Mouse (Mus musculus) hindbrain, embryonic 14.5 days (tissue): ENCODE measurements around the gene Mtss1l. TPM values are rescaled to one million over a fixed set of nuclear protein-coding genes. Genes with fewer than 3 reads are reported as not detected.

Source experiments
- ATAC-seq: fragments of 200-750 bp; cut with Nextera tagmentation; 2 replicates; pipeline ENCODE4 v1.8.0; 2017; ENCODE audit warnings: moderate number of reproducible peaks, mild to moderate bottlenecking, moderate TSS enrichment, moderate library complexity; ENCODE audit not compliant: low FRiP score
- DNase-seq: peaks from one replicate; pipeline ENCODE4 v3.0.0-alpha.2; 2015; ENCODE audit warnings: low spot score
- H3K27ac ChIP-seq: fragments of 300-500 bp; sonication (generic); 2 replicates; pipeline ENCODE4 v1.5.1; 2014; ENCODE audit warnings: mild to moderate bottlenecking, moderate library complexity
- H3K27me3 ChIP-seq: fragments of 300-500 bp; sonication (generic); 2 replicates; pipeline ENCODE4 v1.6.1; 2014; ENCODE audit warnings: mild to moderate bottlenecking, low read length, mixed read lengths; ENCODE audit not compliant: control insufficient read depth, insufficient read depth
- H3K36me3 ChIP-seq: fragments of 300-500 bp; sonication (generic); replicated peaks from 2 replicates; pipeline ENCODE4 v1.6.1; 2014; ENCODE audit not compliant: control insufficient read depth, insufficient read depth
- H3K4me1 ChIP-seq: fragments of 300-500 bp; sonication (generic); replicated peaks from 2 replicates; pipeline ENCODE4 v1.6.1; 2014; ENCODE audit warnings: antibody characterized with exemption, low read length, mixed read lengths; ENCODE audit not compliant: control insufficient read depth, insufficient read depth
- H3K4me2 ChIP-seq: fragments of 300-500 bp; sonication (generic); replicated peaks from 2 replicates; pipeline ENCODE4 v1.6.1; 2014; ENCODE audit warnings: mild to moderate bottlenecking, moderate library complexity
- H3K4me3 ChIP-seq: fragments of 300-500 bp; sonication (generic); replicated peaks from 2 replicates; pipeline ENCODE4 v1.5.1; 2014; ENCODE audit warnings: mild to moderate bottlenecking, low read length
- H3K9ac ChIP-seq: fragments of 300-500 bp; sonication (generic); 2 replicates; pipeline ENCODE4 v1.6.1; 2014
- H3K9me3 ChIP-seq: fragments of 300-500 bp; sonication (generic); 2 replicates; pipeline ENCODE4 v1.6.1; 2016; ENCODE audit warnings: low read length; ENCODE audit not compliant: control insufficient read depth
- WGBS: fragments of 180-500 bp; shearing (Covaris S2); extraction: QIAGEN DNeasy Blood & Tissue Kit; methylation state at CpG from one replicate; pipeline ENCODE4 v1.1.7; 2014; 5-methylcytosine and 5-hydroxymethylcytosine counted together
- polyA plus RNA-seq: library from polyadenylated mRNA; unstranded; fragments of >200 nt; fragmentation: Nextera tagmentation; extraction: Ambion mirVana; gene quantifications from 2 replicates; pipeline ENCODE4 v1.2.1, GENCODE M21; 2014

Mtss1l gene
- polyA plus RNA-seq, 1 experiment from 2014 or later: 32.9 TPM

- WGBS: 63% methylated on average over 5 of the region's 5 CpGs
- no peak overlapping the region for H3K4me3 ChIP-seq
- no peak overlapping the region for H3K4me2 ChIP-seq
- no peaks in the 10 kb centered on the region for H3K36me3 ChIP-seq
- no peaks in the 10 kb centered on the region for H3K27me3 ChIP-seq
- no peak overlapping the region for H3K9ac ChIP-seq
- no peaks in the 10 kb centered on the region for H3K9me3 ChIP-seq
- H3K4me1 ChIP-seq: no peaks in the 10 kb centered on the region
- H3K27ac ChIP-seq: peak overlapping the region; percentile 10; the same call in 1 of the 2 replicates
- DNase-seq (no peak), ATAC-seq (no peak)
These were observed 39.9 kb downstream of the Mtss1l start for GRCm38 (mm10) chr8:110761185-110761584.

GRCm38 (mm10) chr8:110761988-110762387 lies 40.7 kb downstream of the Mtss1l start:
- Histone ChIP-seq H3K9me3 (no peaks in the 10 kb centered on the region), H3K4me3 (no peak overlapping the region), H3K27ac (no peak overlapping the region), H3K27me3 (no peaks in the 10 kb centered on the region), H3K4me2 (no peak overlapping the region), H3K36me3 (no peaks in the 10 kb centered on the region), H3K4me1 (no peaks in the 10 kb centered on the region), H3K9ac (no peak overlapping the region)
- DNase-seq (no peak), ATAC-seq (no peak)
- 65% methylated on average over 6 of the region's 6 CpGs for WGBS

- H3K4me2 ChIP-seq: no peak overlapping the region
- DNase-seq: no peak
- no peaks in the 10 kb centered on the region for H3K36me3 ChIP-seq
- H3K27ac ChIP-seq: no peak overlapping the region
- no peaks in the 10 kb centered on the region for H3K27me3 ChIP-seq
- ATAC-seq: no peak
- H3K4me3 ChIP-seq: no peak overlapping the region
- H3K9me3 ChIP-seq: no peaks in the 10 kb centered on the region
- H3K4me1 ChIP-seq: no peaks in the 10 kb centered on the region
- H3K9ac ChIP-seq: no peak overlapping the region
- 40% methylated on average over 3 of the region's 3 CpGs for WGBS
These were observed 43.4 kb downstream of the Mtss1l start for GRCm38 (mm10) chr8:110764671-110765070.

GRCm38 (mm10) chr8:110767261-110767660 lies 46.0 kb downstream of the Mtss1l start:
- Histone ChIP-seq H3K4me3 (no peak overlapping the region), H3K4me2 (no peak overlapping the region), H3K36me3 (no peaks in the 10 kb centered on the region), H3K9me3 (no peaks in the 10 kb centered on the region), H3K9ac (no peak overlapping the region), H3K27me3 (no peaks in the 10 kb centered on the region), H3K4me1 (no peaks in the 10 kb centered on the region), H3K27ac (no peak overlapping the region)
- 89% methylated on average over 6 of the region's 6 CpGs for WGBS
- ATAC-seq: no peak
- no peak for DNase-seq

GRCm38 (mm10) chr8:110772452-110772851 lies 51.2 kb downstream of the Mtss1l start:
- Histone ChIP-seq H3K36me3 (no peaks in the 10 kb centered on the region), H3K4me2 (no peak overlapping the region), H3K4me3 (no peak overlapping the region), H3K27ac (no peak overlapping the region), H3K4me1 (no peaks in the 10 kb centered on the region), H3K27me3 (no peaks in the 10 kb centered on the region), H3K9me3 (no peaks in the 10 kb centered on the region), H3K9ac (no peak overlapping the region)
- ATAC-seq (no peak), DNase-seq (no peak)
- WGBS: 77% methylated on average over 7 of the region's 7 CpGs

GRCm38 (mm10) chr8:110774047-110774446 lies 52.8 kb downstream of the Mtss1l start:
- Histone ChIP-seq H3K9me3 (no peaks in the 10 kb centered on the region), H3K36me3 (no peaks in the 10 kb centered on the region), H3K4me1 (no peaks in the 10 kb centered on the region), H3K27me3 (no peaks in the 10 kb centered on the region), H3K4me3 (no peak overlapping the region), H3K27ac (no peak overlapping the region), H3K4me2 (no peak overlapping the region), H3K9ac (no peak overlapping the region)
- ATAC-seq: no peak
- no peak for DNase-seq
- 81% methylated on average over 3 of the region's 3 CpGs for WGBS

- no peak for DNase-seq
- H3K36me3 ChIP-seq: no peaks in the 10 kb centered on the region
These were observed 53.4 kb downstream of the Mtss1l start for GRCm38 (mm10) chr8:110774725-110775124.

GRCm38 (mm10) chr8:110775316-110775715 lies 54.0 kb downstream of the Mtss1l start:
- WGBS: 80% methylated on average over 8 of the region's 8 CpGs
- no peak overlapping the region for H3K4me2 ChIP-seq
- DNase-seq (no peak), ATAC-seq (no peak)
- no peak overlapping the region for H3K27ac ChIP-seq
- no peaks in the 10 kb centered on the region for H3K36me3 ChIP-seq
- no peaks in the 10 kb centered on the region for H3K4me1 ChIP-seq
- no peaks in the 10 kb centered on the region for H3K9me3 ChIP-seq
- no peaks in the 10 kb centered on the region for H3K27me3 ChIP-seq
- H3K9ac ChIP-seq: no peak overlapping the region
- H3K4me3 ChIP-seq: no peak overlapping the region

More at GRCm38 (mm10) chr8:110774725-110775124, 53.4 kb downstream of the Mtss1l start:
- H3K4me1 ChIP-seq: no peaks in the 10 kb centered on the region
- no peak overlapping the region for H3K9ac ChIP-seq
- ATAC-seq: no peak
- WGBS: 88% methylated on average over 6 of the region's 6 CpGs
- no peaks in the 10 kb centered on the region for H3K27me3 ChIP-seq
- no peak overlapping the region for H3K4me2 ChIP-seq
- no peak overlapping the region for H3K27ac ChIP-seq
- H3K4me3 ChIP-seq: no peak overlapping the region
- H3K9me3 ChIP-seq: no peaks in the 10 kb centered on the region

GRCm38 (mm10) chr8:110775721-110776120 lies 54.4 kb downstream of the Mtss1l start:
- H3K27me3 ChIP-seq: no peaks in the 10 kb centered on the region
- ATAC-seq: no peak
- 80% methylated on average over 3 of the region's 3 CpGs for WGBS

GRCm38 (mm10) chr8:110776335-110776734 lies 55.1 kb downstream of the Mtss1l start:
- DNase-seq (no peak), ATAC-seq (no peak)
- Histone ChIP-seq H3K36me3 (no peaks in the 10 kb centered on the region), H3K9ac (no peak overlapping the region), H3K4me2 (no peak overlapping the region), H3K27ac (no peak overlapping the region), H3K9me3 (no peaks in the 10 kb centered on the region), H3K4me1 (no peaks in the 10 kb centered on the region), H3K27me3 (no peaks in the 10 kb centered on the region), H3K4me3 (no peak overlapping the region)
- WGBS: 85% methylated on average over 3 of the region's 3 CpGs

More at GRCm38 (mm10) chr8:110775721-110776120, 54.4 kb downstream of the Mtss1l start:
- H3K4me3 ChIP-seq: no peak overlapping the region
- H3K36me3 ChIP-seq: no peaks in the 10 kb centered on the region
- H3K4me2 ChIP-seq: no peak overlapping the region
- H3K27ac ChIP-seq: no peak overlapping the region
- H3K4me1 ChIP-seq: no peaks in the 10 kb centered on the region
- no peak for DNase-seq
- no peak overlapping the region for H3K9ac ChIP-seq
- H3K9me3 ChIP-seq: no peaks in the 10 kb centered on the region
